Mouse (Mus musculus) cerebellum, adult 11-12 months (tissue): Measurements from ENCODE around the gene Itgb5.

ENCODE experiments used
- DNase-seq: peaks from one replicate; pipeline ENCODE4 v3.0.0; 2022

Gene Itgb5

GRCm38 (mm10) chr16:33996030-33996429, 166.6 kb downstream of the Itgb5 start:
- no peak for DNase-seq

GRCm38 (mm10) chr16:33998011-33998410, 168.5 kb downstream of the Itgb5 start:
- peak; percentile 45 for DNase-seq
